Mouse (Mus musculus): ENCODE results near the gene Pdx1.

Pdx1 gene

GRCm38 (mm10) chr5:147269926-147270672 is at the start of gene Pdx1:
Gene Pdx1 (plus strand): TSS chr5:147269959.
- DNase-seq, result peak; percentile 26 to 44

- peak; percentile 91 to 92 for DNase-seq
These were observed 42.2 kb upstream of the Pdx1 start for GRCm38 (mm10) chr5:147227354-147228112.

GRCm38 (mm10) chr5:147235406-147236309 is 34.1 kb upstream of the Pdx1 start:
- no peak for DNase-seq

GRCm38 (mm10) chr5:147243908-147244307 is 25.9 kb upstream of the Pdx1 start:
- no peak for DNase-seq

GRCm38 (mm10) chr5:147260189-147260588 is 9.6 kb upstream of the Pdx1 start:
- DNase-seq, result no peak

GRCm38 (mm10) chr5:147260778-147261177 is 9.0 kb upstream of the Pdx1 start:
- DNase-seq, result no peak

- DNase-seq, result no peak
These were observed 7.7 kb upstream of the Pdx1 start for GRCm38 (mm10) chr5:147261899-147262541.

GRCm38 (mm10) chr5:147263945-147264344 is 5.8 kb upstream of the Pdx1 start:
- no peak for DNase-seq

GRCm38 (mm10) chr5:147267434-147267833 is 2.3 kb upstream of the Pdx1 start:
- no peak for DNase-seq

GRCm38 (mm10) chr5:147268728-147269127 is 1.0 kb upstream of the Pdx1 start:
- DNase-seq, result no peak

GRCm38 (mm10) chr5:147269371-147269770 is 388 bp upstream of the Pdx1 start:
- DNase-seq, result no peak

- no peak for DNase-seq
These were observed 1.2 kb downstream of the Pdx1 start for GRCm38 (mm10) chr5:147270673-147271655.

GRCm38 (mm10) chr5:147272046-147272807 is 2.5 kb downstream of the Pdx1 start:
- no peak for DNase-seq

- DNase-seq, result no peak
These were observed 3.1 kb downstream of the Pdx1 start for GRCm38 (mm10) chr5:147272808-147273345.

- DNase-seq, result peak; percentile 17 to 41
These were observed 4.7 kb downstream of the Pdx1 start for GRCm38 (mm10) chr5:147274174-147275141.

- no peak for DNase-seq
These were observed 6.0 kb downstream of the Pdx1 start for GRCm38 (mm10) chr5:147275761-147276160.

- DNase-seq, result no peak
These were observed 7.2 kb downstream of the Pdx1 start for GRCm38 (mm10) chr5:147276701-147277546.

- DNase-seq, result no peak
These were observed 7.8 kb downstream of the Pdx1 start for GRCm38 (mm10) chr5:147277547-147277925.
